Mouse (Mus musculus) liver, embryonic 12.5 days (tissue): ENCODE measurements at regions not wholly inside any gene's neighbourhood (a gene's known extent, or its start where the extent isn't known, plus 50 kb on each side); places are given as distances from the start of the nearest gene placed in this dataset.

Experiments used
- ATAC-seq: fragments of 200-750 bp; cut with Nextera tagmentation; 2 replicates; pipeline ENCODE4 v1.8.0; 2017; ENCODE audit warnings: moderate number of reproducible peaks, mild to moderate bottlenecking, moderate library complexity
- H3K27ac ChIP-seq: fragments of 300-500 bp; sonication (generic); 2 replicates; pipeline ENCODE4 v1.5.1; 2016; ENCODE audit warnings: mild to moderate bottlenecking
- H3K27me3 ChIP-seq: fragments of 300-500 bp; sonication (generic); replicated peaks from 2 replicates; pipeline ENCODE4 v1.6.1; 2016; ENCODE audit warnings: mild to moderate bottlenecking, moderate library complexity
- H3K36me3 ChIP-seq: fragments of 300-500 bp; sonication (generic); 2 replicates; pipeline ENCODE4 v1.6.1; 2016; ENCODE audit warnings: mild to moderate bottlenecking, moderate library complexity
- H3K4me1 ChIP-seq: fragments of 300-500 bp; sonication (generic); 2 replicates; pipeline ENCODE4 v1.6.1; 2016
- H3K4me2 ChIP-seq: fragments of 300-500 bp; sonication (generic); 2 replicates; pipeline ENCODE4 v1.6.1; 2016; ENCODE audit warnings: mild to moderate bottlenecking, moderate library complexity
- H3K4me3 ChIP-seq: fragments of 300-500 bp; sonication (generic); 2 replicates; pipeline ENCODE4 v1.5.1; 2016; ENCODE audit warnings: mild to moderate bottlenecking, moderate library complexity
- H3K9ac ChIP-seq: fragments of 300-500 bp; sonication (generic); 2 replicates; pipeline ENCODE4 v1.6.1; 2016; ENCODE audit warnings: mild to moderate bottlenecking, moderate library complexity
- H3K9me3 ChIP-seq: fragments of 300-500 bp; sonication (generic); replicated peaks from 2 replicates; pipeline ENCODE4 v1.6.1; 2016; ENCODE audit warnings: mild to moderate bottlenecking, moderate library complexity
- WGBS: fragments of 180-500 bp; shearing (Covaris S2); methylation state at CpG from one replicate; pipeline ENCODE4 v1.1.7; 2016; ENCODE audit not compliant: insufficient replicate concordance; 5-methylcytosine and 5-hydroxymethylcytosine counted together

DNA sequence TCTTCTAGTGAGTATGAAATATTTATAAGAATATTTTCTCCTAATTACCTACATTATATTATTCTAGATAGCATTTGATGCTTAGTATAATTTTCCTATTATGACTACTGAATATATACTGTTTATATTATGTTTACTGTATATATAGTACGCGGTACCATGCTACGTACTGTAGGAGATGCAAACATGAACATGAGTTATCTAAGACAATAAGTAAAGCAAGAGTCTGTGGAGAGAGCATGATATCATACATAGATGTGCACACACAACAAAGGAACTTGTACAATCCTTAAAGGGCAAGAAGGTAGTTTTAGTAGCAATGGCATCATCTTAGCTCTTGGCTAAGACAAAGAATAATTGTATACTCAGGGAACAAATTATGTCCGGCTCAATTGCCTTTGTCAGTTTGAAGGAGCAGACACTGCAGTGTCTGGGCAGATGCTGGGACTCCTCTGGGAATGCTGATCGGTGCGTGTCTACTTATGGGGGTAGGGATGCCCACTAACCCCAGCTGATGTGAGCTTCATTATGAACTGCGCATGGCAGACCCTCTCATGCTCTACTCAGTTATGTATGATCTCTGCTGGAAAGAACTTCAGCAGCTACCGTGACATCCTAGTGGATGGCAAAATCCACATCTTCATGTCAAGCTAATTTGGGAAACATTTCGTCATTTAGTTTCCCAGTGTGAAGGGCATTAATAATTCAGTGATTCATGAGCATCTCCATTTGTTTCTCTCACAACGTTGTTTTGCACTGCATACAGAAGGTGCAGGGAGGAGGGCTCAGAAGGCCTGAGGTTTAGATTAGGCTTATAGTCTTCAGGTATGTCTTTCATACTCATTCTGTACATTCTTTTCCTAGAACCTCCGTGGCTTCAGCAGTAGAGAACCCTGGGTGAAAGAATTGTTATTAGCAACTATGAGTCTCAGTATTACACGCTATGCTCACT lies 70.8 kb upstream of the Mycbp2 start:
- ATAC-seq: no peak
- Histone ChIP-seq H3K4me2 (no peak overlapping the region), H3K27ac (no peak overlapping the region), H3K9ac (no peak overlapping the region), H3K4me3 (no peak overlapping the region), H3K9me3 (no peaks in the 10 kb centered on the region), H3K36me3 (no peaks in the 10 kb centered on the region), H3K27me3 (no peaks in the 10 kb centered on the region), H3K4me1 (no peaks in the 10 kb centered on the region)
- WGBS: 76% methylated on average over 12 of the region's 12 CpGs

DNA sequence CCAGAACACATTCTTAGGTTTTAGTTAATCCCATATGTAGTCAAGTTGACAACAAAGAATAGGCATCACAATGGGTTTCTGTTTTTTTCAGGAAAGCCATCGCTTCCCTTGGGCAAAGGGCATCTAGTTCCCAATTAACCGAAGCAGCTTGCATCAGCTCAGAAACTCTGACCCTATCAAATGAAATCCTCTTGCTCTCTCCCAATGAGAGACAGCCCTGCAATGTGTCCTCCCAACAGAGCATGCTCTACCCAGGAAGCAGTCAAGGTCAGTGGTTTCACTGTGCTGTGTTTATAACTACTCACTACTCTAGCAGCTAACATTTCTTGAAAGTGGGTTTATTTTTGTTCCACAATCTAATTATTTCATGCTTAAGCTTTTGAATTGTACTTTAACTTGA lies 58.0 kb upstream of the Mycbp2 start:
- Histone ChIP-seq H3K4me1 (no peaks in the 10 kb centered on the region), H3K27me3 (no peaks in the 10 kb centered on the region), H3K9ac (no peak overlapping the region), H3K27ac (no peak overlapping the region), H3K4me2 (no peak overlapping the region), H3K4me3 (no peak overlapping the region), H3K9me3 (no peaks in the 10 kb centered on the region), H3K36me3 (no peaks in the 10 kb centered on the region)
- ATAC-seq: 0 out of 2 replicates have a peak, but pooled peaks have one; percentile 49
- 69% methylated on average over 2 of the region's 2 CpGs for WGBS

- Histone ChIP-seq H3K4me2 (no peak overlapping the region), H3K4me3 (no peak overlapping the region), H3K9ac (no peak overlapping the region), H3K4me1 (no peaks in the 10 kb centered on the region), H3K9me3 (no peaks in the 10 kb centered on the region), H3K27ac (no peak overlapping the region), H3K27me3 (no peaks in the 10 kb centered on the region), H3K36me3 (no peaks in the 10 kb centered on the region)
- no peak for ATAC-seq
- 57% methylated on average over 3 of the region's 3 CpGs for WGBS
Observed at GRCm38 (mm10) chr14:103403054-103403453, 56.4 kb upstream of the Mycbp2 start.

DNA sequence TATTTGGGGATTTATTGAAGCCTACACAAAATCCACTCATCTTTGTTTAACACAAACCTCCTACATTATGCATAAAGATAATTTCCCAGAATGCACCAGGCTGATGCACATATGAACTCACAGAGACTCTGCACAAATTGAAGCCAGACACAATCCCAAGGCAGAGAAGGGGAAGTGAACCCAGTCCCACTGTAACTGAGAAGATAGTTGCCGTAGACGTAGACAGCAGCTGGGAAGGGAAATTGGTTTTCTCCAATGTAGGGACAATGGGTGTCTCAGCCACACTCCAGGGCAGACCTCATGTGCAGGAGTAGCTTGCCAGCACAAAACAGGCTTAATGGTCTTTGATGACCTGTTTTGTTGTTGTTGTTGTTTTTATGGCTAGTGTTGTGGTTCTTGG lies 55.4 kb upstream of the Mycbp2 start:
- Histone ChIP-seq H3K9me3 (no peaks in the 10 kb centered on the region), H3K4me3 (no peak overlapping the region), H3K4me2 (no peak overlapping the region), H3K9ac (no peak overlapping the region), H3K4me1 (no peaks in the 10 kb centered on the region), H3K27me3 (no peaks in the 10 kb centered on the region), H3K27ac (no peak overlapping the region), H3K36me3 (no peaks in the 10 kb centered on the region)
- no peak for ATAC-seq
- WGBS: 47% methylated on average over 2 of the region's 2 CpGs

DNA sequence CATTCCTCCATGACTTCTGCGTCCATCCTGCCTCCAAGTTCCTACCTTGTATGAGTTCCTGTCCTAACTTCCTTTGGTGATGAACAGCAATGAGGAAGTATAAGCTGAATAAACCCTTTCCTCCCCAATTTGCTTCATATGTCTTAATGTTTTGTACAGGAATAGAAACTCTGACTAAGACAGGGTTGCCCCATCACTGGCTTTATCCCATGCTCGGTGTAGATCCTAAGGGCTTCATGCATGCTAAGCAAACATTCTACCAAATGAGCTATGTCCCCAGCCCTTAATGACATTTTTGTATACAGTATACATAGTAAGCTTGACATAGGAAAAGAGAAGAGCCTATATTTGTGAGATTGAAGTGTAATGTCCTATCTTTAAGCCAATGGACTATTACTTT lies 54.7 kb upstream of the Mycbp2 start:
- Histone ChIP-seq H3K4me1 (no peaks in the 10 kb centered on the region), H3K36me3 (no peaks in the 10 kb centered on the region), H3K4me2 (no peak overlapping the region), H3K9me3 (no peaks in the 10 kb centered on the region), H3K9ac (no peak overlapping the region), H3K27me3 (no peaks in the 10 kb centered on the region), H3K4me3 (no peak overlapping the region), H3K27ac (no peak overlapping the region)
- WGBS: 54% methylated on average over 2 of the region's 2 CpGs
- ATAC-seq: no peak

DNA sequence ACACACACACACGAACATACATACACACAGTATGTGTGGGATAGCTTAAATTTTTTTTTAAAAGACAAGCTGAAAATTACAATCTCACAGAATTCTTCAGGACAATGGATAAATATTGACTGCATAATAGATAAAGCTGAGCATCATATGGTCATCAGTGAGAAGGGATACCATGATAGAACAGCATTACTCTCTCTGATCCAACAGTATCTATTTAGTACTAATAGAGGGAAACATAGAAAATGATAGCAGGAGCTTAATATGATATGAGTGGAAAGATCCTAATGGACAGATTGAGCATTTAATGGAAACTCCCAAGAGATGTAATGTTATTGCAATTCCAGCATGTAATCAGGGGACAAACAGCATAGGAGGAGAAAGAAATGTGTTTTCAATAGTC lies 51.8 kb upstream of the Mycbp2 start:
- Histone ChIP-seq H3K9me3 (no peaks in the 10 kb centered on the region), H3K4me3 (no peak overlapping the region), H3K4me2 (no peak overlapping the region), H3K4me1 (no peaks in the 10 kb centered on the region), H3K9ac (no peak overlapping the region), H3K27me3 (no peaks in the 10 kb centered on the region), H3K36me3 (no peaks in the 10 kb centered on the region), H3K27ac (no peak overlapping the region)
- WGBS: 55% methylated on average over 1 of the region's 1 CpGs
- no peak for ATAC-seq
